Mouse (Mus musculus) megakaryocyte, embryonic 14.5 days (primary cell): ENCODE measurements around the gene Zscan12. TPM values are rescaled to one million over a fixed set of nuclear protein-coding genes. Genes with fewer than 3 reads are reported as not detected.

Experiments used
- H3K27me3 ChIP-seq: replicated peaks from 2 replicates; pipeline ENCODE3; 2012; ENCODE audit warnings: inconsistent platforms
- H3K36me3 ChIP-seq: replicated peaks from 2 replicates; pipeline ENCODE3; 2012; ENCODE audit warnings: low read length, inconsistent platforms, mixed read lengths
- H3K4me1 ChIP-seq: 2 replicates; pipeline ENCODE4 v1.6.1; 2012; ENCODE audit warnings: inconsistent platforms
- H3K4me3 ChIP-seq: replicated peaks from 2 replicates; pipeline ENCODE3; 2012; ENCODE audit warnings: moderate library complexity, mild to moderate bottlenecking, inconsistent platforms
- H3K9me3 ChIP-seq: 2 replicates; pipeline ENCODE4 v1.6.1; 2012; ENCODE audit warnings: inconsistent platforms
- FLI1 ChIP-seq: IDR thresholded peaks from 2 replicates; pipeline ENCODE4 v1.6.1; 2012; ENCODE audit warnings: low read length, inconsistent platforms, mixed read lengths
- GATA1 ChIP-seq: IDR thresholded peaks from 3 replicates; pipeline ENCODE4 v1.6.1; 2012; ENCODE audit warnings: mixed read lengths, low read length, inconsistent platforms, borderline replicate concordance
- polyA plus RNA-seq: library from polyadenylated mRNA; stranded (reverse); fragments of >175 nt; gene quantifications from 2 replicates; pipeline ENCODE4 v1.2.3, GENCODE M21; 2012; ENCODE audit warnings: low replicate concordance; ENCODE audit not compliant: insufficient read depth

Zscan12 gene
- polyA plus RNA-seq, 1 experiment, result 1.3 TPM

GRCm38 (mm10) chr13:21401166-21401565 is 38.5 kb downstream of the Zscan12 start:
- Histone ChIP-seq H3K27me3 (no peaks in the 10 kb centered on the region), H3K4me1 (peaks cover 56% of the 10 kb centered on the region), H3K4me3 (peak overlapping the region; percentile 94), H3K36me3 (peaks cover 51% of the 10 kb centered on the region), H3K9me3 (no peaks in the 10 kb centered on the region)
- TF ChIP-seq FLI1 (no peak), GATA1 (no peak)

- peaks cover 54% of the 10 kb centered on the region for H3K4me1 ChIP-seq
- TF ChIP-seq FLI1 (no peak), GATA1 (no peak)
- peaks cover 45% of the 10 kb centered on the region for H3K36me3 ChIP-seq
- H3K9me3 ChIP-seq, result no peaks in the 10 kb centered on the region
- no peaks in the 10 kb centered on the region for H3K27me3 ChIP-seq
- peak overlapping the region; percentile 94 for H3K4me3 ChIP-seq
Observed at GRCm38 (mm10) chr13:21401636-21402286, 39.1 kb downstream of the Zscan12 start.

- peaks cover 58% of the 10 kb centered on the region for H3K4me1 ChIP-seq
- peaks cover 39% of the 10 kb centered on the region for H3K36me3 ChIP-seq
- no peaks in the 10 kb centered on the region for H3K27me3 ChIP-seq
- no peak; the same call in 1 of the 2 replicates for TF ChIP-seq FLI1
- TF ChIP-seq GATA1, result no peak
- no peaks in the 10 kb centered on the region for H3K9me3 ChIP-seq
- H3K4me3 ChIP-seq, result peak within 1 kb of the TSS; percentile 94
Observed at GRCm38 (mm10) chr13:21402287-21402846, 39.7 kb downstream of the Zscan12 start, which contains the start of gene Zkscan3. Gene Zkscan3 (minus strand): TSS chr13:21402755.

GRCm38 (mm10) chr13:21402848-21403247 is 40.2 kb downstream of the Zscan12 start:
- Histone ChIP-seq H3K9me3 (no peaks in the 10 kb centered on the region), H3K27me3 (no peaks in the 10 kb centered on the region), H3K4me1 (peaks cover 59% of the 10 kb centered on the region), H3K36me3 (peaks cover 34% of the 10 kb centered on the region), H3K4me3 (peak overlapping the region; percentile 94)
- TF ChIP-seq GATA1 (no peak), FLI1 (no peak)

GRCm38 (mm10) chr13:21407341-21407740 is 44.7 kb downstream of the Zscan12 start:
- Histone ChIP-seq H3K4me1 (peaks cover 58% of the 10 kb centered on the region), H3K27me3 (no peaks in the 10 kb centered on the region), H3K36me3 (no peaks in the 10 kb centered on the region), H3K9me3 (no peaks in the 10 kb centered on the region), H3K4me3 (no peak overlapping the region)
- TF ChIP-seq FLI1 (no peak), GATA1 (no peak)

GRCm38 (mm10) chr13:21407969-21408804 is 45.6 kb downstream of the Zscan12 start:
- Histone ChIP-seq H3K9me3 (no peaks in the 10 kb centered on the region), H3K4me3 (peak overlapping the region; percentile 91), H3K36me3 (no peaks in the 10 kb centered on the region), H3K4me1 (peaks cover 55% of the 10 kb centered on the region), H3K27me3 (no peaks in the 10 kb centered on the region)
- TF ChIP-seq FLI1 (no peak), GATA1 (no peak)

- Histone ChIP-seq H3K36me3 (no peaks in the 10 kb centered on the region), H3K4me3 (peak overlapping the region; percentile 91), H3K9me3 (no peaks in the 10 kb centered on the region), H3K4me1 (peaks cover 60% of the 10 kb centered on the region), H3K27me3 (no peaks in the 10 kb centered on the region)
- no peak for TF ChIP-seq FLI1
- TF ChIP-seq GATA1, result no peak
Observed at GRCm38 (mm10) chr13:21408805-21409459, 46.3 kb downstream of the Zscan12 start.

GRCm38 (mm10) chr13:21414231-21415212 is 51.9 kb downstream of the Zscan12 start:
- Histone ChIP-seq H3K4me1 (peaks cover 66% of the 10 kb centered on the region), H3K27me3 (no peaks in the 10 kb centered on the region), H3K4me3 (no peak overlapping the region), H3K9me3 (no peaks in the 10 kb centered on the region), H3K36me3 (no peaks in the 10 kb centered on the region)
- TF ChIP-seq FLI1 (no peak), GATA1 (no peak)
